Mouse (Mus musculus): ENCODE measurements around the gene Ube2r2. TPM values are rescaled to one million over a fixed set of nuclear protein-coding genes. Genes with fewer than 3 reads are reported as not detected.

Ube2r2 gene
- total and polyA plus RNA-seq, 2 experiments from 2014 or later = 49.9 to 50.4 TPM

- Histone ChIP-seq H3K4me3 (ENCODE audit: low read depth, low read length) (no peak overlapping the region), H3K9ac (replicated peaks; ENCODE audit: low read length, poor library complexity, severe bottlenecking) (no peak overlapping the region), H3K27me3 (ENCODE audit: insufficient read depth, low read length) (no peaks in the 10 kb centered on the region), H3K4me1 (ENCODE audit: insufficient read depth, low read length) (no peaks in the 10 kb centered on the region), H3K9me3 (ENCODE audit: low read length) (no peaks in the 10 kb centered on the region), H3K27ac (ENCODE audit: low read depth, low read length) (no peak overlapping the region), H3K36me3 (ENCODE audit: insufficient read depth, low read length) (peaks cover 82% of the 10 kb centered on the region), H3K4me2 (ENCODE audit: low read depth, low read length, poor library complexity, severe bottlenecking) (no peak overlapping the region)
- ATAC-seq (ENCODE audit: low FRiP score) (no peak), DNase-seq (ENCODE audit: low spot score) (no peak)
- TF ChIP-seq CTCF (IDR thresholded peaks at IDR 0.05) = no peak
- WGBS = 94% methylated on average over 8 of the region's 8 CpGs
Measured at GRCm38 (mm10) chr4:41202135-41202534, 66.6 kb downstream of the Ube2r2 start.

GRCm38 (mm10) chr4:41205751-41206150 is 70.2 kb downstream of the Ube2r2 start:
- ATAC-seq (ENCODE audit: low FRiP score) = no peak
- Histone ChIP-seq H3K27ac (ENCODE audit: low read depth, low read length) (no peak overlapping the region), H3K36me3 (ENCODE audit: insufficient read depth, low read length) (peaks cover 81% of the 10 kb centered on the region), H3K4me3 (ENCODE audit: low read depth, low read length) (no peak overlapping the region), H3K27me3 (ENCODE audit: insufficient read depth, low read length) (no peaks in the 10 kb centered on the region), H3K9me3 (ENCODE audit: low read length) (no peaks in the 10 kb centered on the region), H3K9ac (replicated peaks; ENCODE audit: low read length, poor library complexity, severe bottlenecking) (no peak overlapping the region), H3K4me1 (ENCODE audit: insufficient read depth, low read length) (no peaks in the 10 kb centered on the region), H3K4me2 (ENCODE audit: low read depth, low read length, poor library complexity, severe bottlenecking) (no peak overlapping the region)
- DNase-seq (ENCODE audit: low spot score) = no peak
- WGBS = 93% methylated on average over 8 of the region's 8 CpGs
- TF ChIP-seq CTCF (IDR thresholded peaks at IDR 0.05) = no peak

GRCm38 (mm10) chr4:41208050-41208449 is 72.5 kb downstream of the Ube2r2 start:
- DNase-seq (ENCODE audit: low spot score) (no peak), ATAC-seq (ENCODE audit: low FRiP score) (no peak)
- no peak overlapping the region for H3K27ac ChIP-seq (ENCODE audit: low read depth, low read length)
- no peaks in the 10 kb centered on the region for H3K27me3 ChIP-seq (ENCODE audit: insufficient read depth, low read length)
- WGBS = 95% methylated on average over 4 of the region's 4 CpGs
- no peaks in the 10 kb centered on the region for H3K4me1 ChIP-seq (ENCODE audit: insufficient read depth, low read length)
- H3K4me3 ChIP-seq (ENCODE audit: low read depth, low read length) = no peak overlapping the region
- H3K9me3 ChIP-seq (ENCODE audit: low read length) = no peaks in the 10 kb centered on the region
- peaks cover 69% of the 10 kb centered on the region for H3K36me3 ChIP-seq (ENCODE audit: insufficient read depth, low read length)
- H3K9ac ChIP-seq (replicated peaks; ENCODE audit: low read length, poor library complexity, severe bottlenecking) = no peak overlapping the region
- H3K4me2 ChIP-seq (ENCODE audit: low read depth, low read length, poor library complexity, severe bottlenecking) = no peak overlapping the region
- TF ChIP-seq CTCF (IDR thresholded peaks at IDR 0.05) = no peak

- 53% methylated on average over 1 of the region's 1 CpGs for WGBS
- no peak overlapping the region for H3K4me3 ChIP-seq (ENCODE audit: low read depth, low read length)
- peak; percentile 54 for DNase-seq (ENCODE audit: low spot score)
- H3K4me1 ChIP-seq (ENCODE audit: insufficient read depth, low read length) = no peaks in the 10 kb centered on the region
- peaks cover 24% of the 10 kb centered on the region for H3K36me3 ChIP-seq (ENCODE audit: insufficient read depth, low read length)
- H3K27me3 ChIP-seq (ENCODE audit: insufficient read depth, low read length) = no peaks in the 10 kb centered on the region
- no peak overlapping the region for H3K27ac ChIP-seq (ENCODE audit: low read depth, low read length)
- no peaks in the 10 kb centered on the region for H3K9me3 ChIP-seq (ENCODE audit: low read length)
- H3K4me2 ChIP-seq (ENCODE audit: low read depth, low read length, poor library complexity, severe bottlenecking) = no peak overlapping the region
- no peak overlapping the region for H3K9ac ChIP-seq (replicated peaks; ENCODE audit: low read length, poor library complexity, severe bottlenecking)
- ATAC-seq (ENCODE audit: low FRiP score) = no peak
- peak; percentile 67 for TF ChIP-seq CTCF (IDR thresholded peaks at IDR 0.05)
Measured at GRCm38 (mm10) chr4:41225412-41225811, 89.9 kb downstream of the Ube2r2 start.

GRCm38 (mm10) chr4:41226351-41226750 is 90.8 kb downstream of the Ube2r2 start:
- ATAC-seq (ENCODE audit: low FRiP score) (no peak), DNase-seq (ENCODE audit: low spot score) (peak; percentile 53)
- Histone ChIP-seq H3K4me3 (ENCODE audit: low read depth, low read length) (no peak overlapping the region), H3K36me3 (ENCODE audit: insufficient read depth, low read length) (peaks cover 22% of the 10 kb centered on the region), H3K4me1 (ENCODE audit: insufficient read depth, low read length) (no peaks in the 10 kb centered on the region), H3K27me3 (ENCODE audit: insufficient read depth, low read length) (no peaks in the 10 kb centered on the region), H3K9me3 (ENCODE audit: low read length) (no peaks in the 10 kb centered on the region), H3K9ac (replicated peaks; ENCODE audit: low read length, poor library complexity, severe bottlenecking) (no peak overlapping the region), H3K4me2 (ENCODE audit: low read depth, low read length, poor library complexity, severe bottlenecking) (no peak overlapping the region), H3K27ac (ENCODE audit: low read depth, low read length) (no peak overlapping the region)
- peak; percentile 77 for TF ChIP-seq CTCF (IDR thresholded peaks at IDR 0.05)
- WGBS = 87% methylated on average over 3 of the region's 3 CpGs

- H3K4me2 ChIP-seq (ENCODE audit: low read depth, low read length, poor library complexity, severe bottlenecking) = no peak overlapping the region
- H3K4me1 ChIP-seq (ENCODE audit: insufficient read depth, low read length) = no peaks in the 10 kb centered on the region
- no peak overlapping the region for H3K9ac ChIP-seq (replicated peaks; ENCODE audit: low read length, poor library complexity, severe bottlenecking)
- H3K9me3 ChIP-seq (ENCODE audit: low read length) = no peaks in the 10 kb centered on the region
- peaks cover 11% of the 10 kb centered on the region for H3K36me3 ChIP-seq (ENCODE audit: insufficient read depth, low read length)
- 88% methylated on average over 5 of the region's 5 CpGs for WGBS
- no peaks in the 10 kb centered on the region for H3K27me3 ChIP-seq (ENCODE audit: insufficient read depth, low read length)
- no peak overlapping the region for H3K4me3 ChIP-seq (ENCODE audit: low read depth, low read length)
- DNase-seq (ENCODE audit: low spot score) (no peak), ATAC-seq (ENCODE audit: low FRiP score) (no peak)
- TF ChIP-seq CTCF (IDR thresholded peaks at IDR 0.05) = no peak
- H3K27ac ChIP-seq (ENCODE audit: low read depth, low read length) = no peak overlapping the region
Measured at GRCm38 (mm10) chr4:41235621-41236020, 100.1 kb downstream of the Ube2r2 start.
